Mouse (Mus musculus): ENCODE results near the gene Ovol3.
A peak's percentile ranks its signal among the peaks of the same experiment; 100 is the strongest.
"Not testable (repeated sequence)": the region's sequence is repeated elsewhere in the genome, so short reads cannot be mapped to it uniquely, and the experiment has no call there.

The Ovol3 gene

DNA sequence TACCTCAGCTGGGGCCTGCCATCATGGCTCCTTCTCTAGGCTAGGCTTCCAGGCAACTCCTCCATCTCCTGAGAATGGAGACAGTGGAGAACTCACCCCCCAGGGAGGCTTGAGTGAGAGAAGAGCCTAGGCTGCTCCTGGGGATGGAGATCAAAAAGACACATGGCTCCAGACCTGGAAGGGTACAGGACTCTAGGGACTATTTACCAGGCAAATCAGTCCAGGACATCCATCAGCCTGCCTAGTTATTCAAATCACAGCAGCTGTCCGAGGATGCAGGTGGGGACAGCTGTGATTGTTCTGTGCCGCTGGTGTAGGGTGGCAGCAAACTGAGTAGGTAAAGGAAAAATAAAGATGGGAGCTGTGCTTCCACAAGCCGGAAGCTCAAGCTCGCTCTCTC lies at the start of gene Ovol3:
Gene Ovol3 (minus strand): TSS at position 101 of the 400 bp plus-strand sequence.
- no peak for DNase-seq (ENCODE audit: low read depth, low spot score)

DNA sequence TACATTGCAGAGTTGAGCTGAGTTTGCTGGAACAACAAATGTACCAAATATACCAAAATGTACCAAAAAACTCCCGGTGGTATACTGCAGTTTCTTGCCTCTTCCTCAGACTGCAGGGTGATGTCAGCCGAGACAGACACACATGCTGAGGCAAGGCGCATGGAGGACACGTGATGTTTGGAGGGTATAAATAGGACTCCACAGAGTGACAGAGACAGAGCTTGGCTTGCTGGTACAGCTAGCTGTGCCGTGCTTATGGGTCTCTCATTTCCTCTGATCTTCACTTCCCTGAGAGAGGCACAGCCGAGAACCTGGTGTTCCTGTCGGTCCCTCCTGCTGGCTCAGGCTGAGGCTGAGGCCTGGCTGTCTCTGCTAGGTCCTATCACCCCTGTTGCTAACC lies 47.2 kb upstream of the Ovol3 start:
- no peak for DNase-seq (ENCODE audit: low read depth, low spot score)

DNA sequence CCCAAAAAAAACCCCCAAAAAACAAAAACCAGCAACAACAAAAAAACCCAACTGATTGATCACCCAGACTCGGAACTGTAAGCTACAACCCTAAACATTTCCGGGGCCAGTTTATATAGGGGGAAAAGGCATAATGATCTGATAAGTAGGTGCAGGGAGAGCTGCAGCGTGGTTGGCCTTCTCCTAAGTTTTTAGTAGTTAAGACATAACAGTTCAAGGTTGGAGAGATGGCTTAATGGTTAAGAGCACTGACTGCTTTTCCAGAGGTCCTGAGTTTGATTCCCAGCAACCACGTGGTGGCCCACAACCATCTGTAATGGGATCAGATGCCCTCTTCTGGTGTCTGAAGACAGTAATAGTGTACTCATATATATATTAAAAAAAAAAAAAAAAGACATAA lies 46.0 kb upstream of the Ovol3 start:
- DNase-seq (ENCODE audit: low read depth, low spot score): no peak

DNA sequence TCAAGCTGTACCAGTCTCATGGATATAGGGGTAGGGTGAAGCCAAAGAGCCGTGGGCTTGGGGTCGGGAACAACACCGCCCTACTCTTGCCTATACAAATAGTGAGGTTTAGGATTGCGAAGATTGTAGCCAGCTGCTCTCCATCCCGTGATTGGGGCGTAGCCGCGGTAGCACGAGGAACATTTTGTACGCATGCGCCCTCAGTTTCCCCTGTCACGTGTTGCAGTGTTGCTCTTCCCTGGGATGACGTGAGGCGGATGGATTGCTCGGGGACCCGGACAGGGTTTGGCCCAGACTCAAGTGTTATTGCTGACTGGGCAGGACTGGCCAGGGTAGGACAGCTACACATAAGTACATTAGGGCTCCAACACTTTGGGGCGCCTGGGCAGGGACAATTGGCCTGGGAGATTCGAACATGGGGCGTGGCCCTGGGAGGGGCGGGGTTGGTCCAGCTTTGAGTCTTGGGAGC lies 45.2 kb upstream of the Ovol3 start:
- DNase-seq (ENCODE audit: low read depth, low spot score): peak; percentile 88

DNA sequence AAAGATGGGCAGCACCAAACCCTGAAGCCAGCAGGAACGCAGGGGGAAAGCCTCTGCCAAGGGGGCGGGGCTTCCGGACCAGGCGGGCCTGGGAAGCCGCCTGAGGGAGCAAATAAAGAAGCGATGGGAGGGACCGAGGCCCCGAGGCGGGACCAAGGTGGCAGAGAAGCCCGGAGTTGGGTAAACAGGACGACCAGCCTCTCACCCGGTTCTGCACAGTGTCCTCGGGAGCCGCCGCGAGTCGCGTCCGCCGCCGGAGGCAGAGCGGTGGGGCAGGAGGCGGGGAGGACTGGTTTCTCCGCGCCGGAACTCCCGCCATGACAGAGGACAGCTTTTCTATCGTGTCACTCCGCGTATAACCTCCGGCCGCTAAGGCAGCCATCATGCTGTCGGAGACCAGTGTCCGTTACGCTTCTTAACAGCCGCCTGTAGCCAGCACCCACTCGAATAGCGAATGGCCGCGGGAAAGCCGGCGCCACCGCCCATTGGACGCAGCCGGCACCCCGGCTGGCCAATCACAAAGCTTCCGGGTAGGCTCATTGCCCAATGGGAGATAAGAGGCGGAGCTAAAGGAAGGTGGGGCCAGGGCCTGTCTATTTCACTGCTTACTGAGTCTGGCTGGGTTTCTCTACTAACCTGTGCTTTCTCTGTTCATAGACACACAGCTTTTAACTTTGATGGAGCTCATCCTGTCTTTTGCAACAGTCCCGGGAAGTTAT lies 44.6 kb upstream of the Ovol3 start, which contains the start of the genes Thap8 and Wdr62:
Gene Thap8 (plus strand): TSS at position 144 of the 719 bp plus-strand sequence.
Gene Wdr62 (minus strand): TSS at position 469 of the 719 bp plus-strand sequence.
- DNase-seq (ENCODE audit: low read depth, low spot score): peak; percentile 94

DNA sequence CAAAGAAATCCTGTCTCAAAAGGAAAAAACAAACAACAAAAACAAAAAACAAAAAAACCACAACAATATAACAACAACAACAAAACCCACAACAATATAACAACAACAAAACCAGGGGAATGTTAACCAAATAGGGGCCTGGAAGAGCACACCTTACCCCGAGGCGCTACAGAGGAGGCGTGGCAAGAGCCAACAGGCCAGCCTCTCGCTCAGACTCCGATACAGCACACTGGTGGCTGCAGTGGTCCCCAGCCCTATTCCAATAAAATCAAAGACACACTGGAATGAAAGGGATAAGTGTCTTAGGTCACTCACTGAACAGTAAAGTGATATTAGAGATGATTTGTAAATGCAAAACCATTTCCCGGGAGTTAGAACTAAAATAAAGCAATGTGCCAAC lies 44.0 kb upstream of the Ovol3 start:
- no peak for DNase-seq (ENCODE audit: low read depth, low spot score)

DNA sequence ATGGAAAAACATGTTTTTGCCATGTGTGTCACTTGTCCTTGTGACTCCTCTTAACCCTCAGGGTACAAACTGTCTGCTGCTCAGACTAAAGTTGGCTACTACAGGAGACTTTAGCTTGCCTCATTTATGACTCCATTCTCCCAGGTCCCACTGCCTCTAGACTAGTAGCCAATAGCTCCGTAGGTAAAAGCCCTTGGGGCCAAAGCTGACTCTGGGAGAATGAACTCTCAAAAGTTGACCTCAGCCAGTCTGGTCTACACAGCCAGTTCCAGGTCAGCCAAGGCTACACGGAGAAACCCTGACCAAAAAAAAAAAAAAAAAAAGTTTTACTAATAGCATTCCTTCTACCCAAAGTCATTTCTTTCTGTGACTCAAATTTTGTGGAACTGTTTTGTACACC lies 43.4 kb upstream of the Ovol3 start:
- no peak for DNase-seq (ENCODE audit: low read depth, low spot score)

DNA sequence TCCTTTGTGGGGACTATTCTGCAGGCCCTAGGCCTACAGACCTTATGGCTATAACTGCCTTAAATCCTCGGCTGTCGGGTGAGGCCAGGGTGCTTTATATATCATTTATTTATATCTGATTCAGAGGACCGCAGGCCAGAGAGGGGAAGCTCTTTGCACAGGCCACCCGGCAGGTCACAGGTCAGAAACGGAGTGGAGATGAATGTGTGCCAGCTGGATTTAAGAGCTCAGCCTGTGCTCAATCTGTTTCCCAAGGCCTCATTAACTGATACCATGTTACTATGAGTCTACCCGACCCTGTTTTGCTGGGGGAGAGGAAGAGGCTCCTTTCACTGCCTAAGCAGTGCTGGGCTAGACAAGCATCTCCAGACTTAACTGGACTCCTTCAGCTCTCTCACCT lies 38.9 kb upstream of the Ovol3 start:
- DNase-seq (ENCODE audit: low read depth, low spot score): no peak

DNA sequence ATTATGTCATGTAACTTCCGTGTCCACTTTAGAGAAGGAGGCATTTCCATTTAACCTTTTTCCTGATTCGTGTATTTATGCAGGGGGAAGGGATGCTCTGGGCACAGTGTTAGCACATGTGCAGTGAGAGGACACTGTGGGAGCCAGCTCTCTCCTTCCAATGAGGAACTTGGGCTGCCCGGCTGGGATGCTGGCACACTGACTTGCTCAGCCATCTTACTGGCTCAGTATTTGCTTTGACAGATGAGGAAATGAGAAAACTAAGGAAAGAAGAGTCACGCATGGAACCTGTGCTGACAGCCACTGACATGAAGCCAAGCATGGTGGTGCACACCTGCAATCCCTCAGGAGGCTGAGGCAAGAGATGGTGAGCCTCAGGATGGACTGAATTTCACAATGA lies 34.1 kb upstream of the Ovol3 start:
- no peak for DNase-seq (ENCODE audit: low read depth, low spot score)

DNA sequence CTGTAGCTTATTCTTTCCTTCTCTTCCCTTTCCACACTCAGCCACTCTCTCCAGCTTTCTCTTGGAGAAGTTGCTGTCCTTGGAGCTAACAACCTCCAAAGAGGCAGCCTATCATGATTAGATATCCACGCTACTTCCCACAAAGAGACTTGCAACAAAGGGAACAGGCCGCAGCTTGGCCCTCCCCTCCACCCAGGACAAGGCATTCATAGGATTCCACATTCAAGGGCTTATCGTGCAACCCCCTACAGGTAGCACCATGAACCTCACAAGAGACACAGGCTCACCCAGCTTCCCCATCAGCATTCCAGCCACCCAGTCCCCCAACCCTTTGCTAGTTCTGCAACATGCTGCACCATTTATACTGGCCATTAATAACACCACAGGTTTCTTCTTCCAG lies 31.3 kb upstream of the Ovol3 start:
- DNase-seq (ENCODE audit: low read depth, low spot score): no peak

DNA sequence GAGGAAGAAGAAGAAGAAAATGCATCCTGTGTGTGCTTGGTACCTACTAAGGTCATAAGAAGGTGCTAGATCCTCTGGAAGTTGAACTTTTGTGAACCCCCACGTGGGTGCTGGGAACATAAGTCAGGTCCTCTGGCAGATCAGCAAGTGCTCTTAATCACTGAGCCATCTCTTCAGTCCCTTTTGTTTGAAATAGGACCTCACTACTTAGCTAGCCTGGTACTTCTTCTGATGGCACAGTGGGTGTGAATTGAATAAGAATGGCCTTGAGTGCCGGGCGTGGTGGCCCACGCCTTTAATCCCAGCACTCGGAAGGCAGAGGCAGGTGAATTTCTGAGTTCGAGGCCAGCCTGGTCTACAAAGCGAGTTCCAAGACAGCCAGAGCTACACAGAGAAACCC lies 30.4 kb upstream of the Ovol3 start:
- no peak for DNase-seq (ENCODE audit: low read depth, low spot score)

DNA sequence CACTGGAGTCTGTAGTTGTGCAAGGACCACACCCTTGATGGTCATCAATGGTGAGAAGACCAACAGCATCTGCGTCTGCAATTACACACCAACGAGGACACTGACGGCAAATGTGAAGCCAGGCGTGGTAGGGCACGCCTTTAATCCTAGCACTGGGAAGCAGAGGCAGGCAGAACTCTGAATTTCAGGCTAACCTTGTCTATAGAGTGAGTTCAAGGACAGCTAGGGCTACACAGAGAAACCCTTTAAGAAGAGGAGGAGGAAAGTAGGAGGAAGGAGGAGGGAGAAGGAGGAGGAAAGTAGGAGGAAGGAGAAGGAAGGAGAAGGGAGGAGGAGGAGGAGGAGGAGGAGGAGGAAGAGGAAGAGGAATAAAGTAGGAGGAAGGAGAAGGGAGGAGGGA lies 30.0 kb upstream of the Ovol3 start:
- no peak for DNase-seq (ENCODE audit: low read depth, low spot score)

DNA sequence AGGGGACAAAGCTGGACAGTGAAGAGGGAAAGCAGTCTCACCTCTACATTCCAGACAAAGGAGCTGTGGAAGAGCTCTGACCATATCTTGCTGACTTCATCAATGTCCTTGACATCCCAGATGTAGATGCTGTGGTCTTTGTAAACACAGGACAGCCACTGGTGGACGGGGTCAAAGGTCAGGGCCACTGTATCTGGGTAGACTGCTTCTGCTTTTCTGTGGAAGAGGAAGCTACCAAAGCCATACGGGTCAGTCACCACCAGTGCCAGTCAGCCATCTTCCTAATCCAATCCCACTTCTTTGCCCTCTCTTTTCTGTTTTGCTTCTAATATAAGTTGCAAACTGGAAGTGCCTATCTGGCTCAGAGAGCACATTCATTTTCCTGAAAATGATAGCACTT lies 29.5 kb upstream of the Ovol3 start:
- no peak for DNase-seq (ENCODE audit: low read depth, low spot score)

DNA sequence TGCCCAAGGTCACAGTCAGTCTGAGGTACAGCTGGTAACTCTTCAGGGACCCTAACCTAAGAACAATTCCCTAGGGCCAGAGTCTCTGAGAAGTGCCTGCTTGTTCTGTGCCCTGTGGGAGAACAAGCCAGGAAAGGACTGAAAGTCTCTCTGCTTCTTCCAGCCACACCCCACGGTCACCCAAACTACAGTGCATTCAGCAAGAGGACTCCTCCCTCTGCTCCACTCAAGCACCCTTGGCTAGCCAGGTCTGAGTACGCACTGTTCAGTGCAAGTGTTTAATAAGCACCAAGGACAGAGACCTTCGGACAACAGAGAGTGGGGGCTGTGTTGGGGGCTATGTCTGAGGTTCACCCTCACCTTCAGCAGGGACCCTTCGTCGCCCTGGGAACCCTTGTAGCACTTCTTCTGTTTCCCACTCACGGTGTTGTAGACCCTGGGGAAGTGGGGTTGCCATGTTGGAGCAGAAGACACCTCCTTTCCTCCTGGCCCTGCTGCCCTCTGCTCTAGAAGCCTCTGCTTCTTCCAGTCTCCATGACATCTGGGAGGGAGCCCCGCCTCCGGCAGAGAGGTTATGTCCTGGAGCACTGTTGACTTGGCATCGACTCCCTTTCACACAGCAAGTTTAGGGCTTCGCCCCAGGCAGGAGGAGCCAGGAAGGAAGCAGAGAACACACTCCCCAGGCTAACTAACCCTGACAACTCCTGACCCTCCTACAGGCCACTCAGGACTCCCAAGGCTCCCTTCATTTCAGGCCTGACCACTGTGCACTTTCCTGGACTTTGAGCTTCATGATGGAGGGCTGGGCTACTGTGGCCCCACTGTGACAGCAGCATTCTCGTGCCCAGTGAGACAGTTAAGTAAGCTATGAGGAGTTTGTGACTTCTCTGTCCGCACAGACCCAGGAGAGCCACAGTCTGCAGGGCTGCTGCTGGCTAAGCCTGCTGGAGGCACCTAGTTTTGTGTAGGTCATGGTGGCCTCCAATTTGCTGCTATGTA lies 16.7 kb upstream of the Ovol3 start:
- DNase-seq (ENCODE audit: low read depth, low spot score): no peak

DNA sequence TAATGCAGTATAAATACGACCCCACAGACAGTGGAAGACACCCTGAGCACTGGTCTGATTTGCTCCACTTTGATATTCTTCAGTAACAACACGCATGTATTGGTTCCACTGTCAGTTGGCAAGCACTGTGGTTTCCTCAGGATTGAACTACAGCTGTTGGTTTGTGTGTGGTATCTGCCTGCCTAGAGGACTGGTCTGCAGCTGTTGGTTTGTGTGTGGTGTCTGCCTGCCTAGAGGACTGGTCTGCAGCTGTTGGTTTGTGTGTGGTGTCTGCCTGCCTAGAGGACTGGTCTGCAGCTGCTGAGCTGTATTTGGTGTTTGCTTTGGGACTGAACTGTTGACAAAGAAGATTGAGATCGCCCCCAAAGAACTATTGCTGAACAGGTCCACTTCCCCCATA lies 1.8 kb upstream of the Ovol3 start:
- DNase-seq (ENCODE audit: low read depth, low spot score): not testable (repeated sequence)

DNA sequence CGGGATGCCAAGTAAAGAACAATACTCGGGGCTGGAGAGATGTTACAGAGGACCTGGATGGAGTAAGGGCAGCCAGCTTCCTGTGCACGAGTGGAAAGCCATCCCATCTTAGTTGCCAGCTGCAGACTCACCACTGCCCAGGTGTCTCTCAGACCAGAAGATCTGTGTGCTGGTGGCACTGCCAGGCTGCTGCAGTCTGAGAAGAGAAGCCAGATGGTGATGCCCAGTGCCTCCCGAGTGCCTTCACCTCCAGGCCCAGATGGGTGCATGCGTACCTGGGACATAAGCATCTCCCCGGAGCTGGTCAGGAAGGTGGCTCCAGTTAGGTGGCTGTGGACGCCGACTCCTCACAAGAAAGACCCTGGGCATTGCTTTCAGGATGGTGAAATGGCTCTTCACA lies 434 bp downstream of the Ovol3 start:
- no peak for DNase-seq (ENCODE audit: low read depth, low spot score)

DNA sequence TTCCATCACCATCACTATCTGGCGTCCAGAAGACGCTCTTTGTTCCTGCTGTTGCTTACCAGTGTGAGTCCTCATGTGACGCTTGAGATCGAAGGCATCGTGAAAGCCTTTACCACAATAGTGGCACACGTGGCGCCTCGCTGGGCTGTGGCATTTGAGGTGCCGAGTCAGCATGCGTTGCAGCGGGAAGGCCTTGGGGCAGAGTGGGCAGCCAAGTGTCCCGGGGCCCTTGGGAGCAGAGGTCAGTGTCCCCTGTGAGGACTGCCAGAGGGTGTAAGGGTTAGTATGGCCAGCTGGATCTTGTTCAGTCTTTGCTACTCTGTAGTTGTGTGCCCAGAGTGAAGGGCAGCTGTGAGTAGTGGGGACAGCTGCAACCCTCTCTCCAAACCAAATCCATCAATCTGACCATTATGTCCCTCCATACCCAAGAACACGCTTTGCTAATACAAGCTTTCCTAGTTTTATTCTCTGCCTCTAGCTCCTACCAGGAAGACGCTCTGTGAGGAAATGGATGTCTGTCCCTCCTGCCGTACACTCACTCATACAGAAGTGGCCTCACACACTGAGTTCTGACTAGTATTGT lies 1.2 kb downstream of the Ovol3 start:
- DNase-seq (ENCODE audit: low read depth, low spot score): no peak

DNA sequence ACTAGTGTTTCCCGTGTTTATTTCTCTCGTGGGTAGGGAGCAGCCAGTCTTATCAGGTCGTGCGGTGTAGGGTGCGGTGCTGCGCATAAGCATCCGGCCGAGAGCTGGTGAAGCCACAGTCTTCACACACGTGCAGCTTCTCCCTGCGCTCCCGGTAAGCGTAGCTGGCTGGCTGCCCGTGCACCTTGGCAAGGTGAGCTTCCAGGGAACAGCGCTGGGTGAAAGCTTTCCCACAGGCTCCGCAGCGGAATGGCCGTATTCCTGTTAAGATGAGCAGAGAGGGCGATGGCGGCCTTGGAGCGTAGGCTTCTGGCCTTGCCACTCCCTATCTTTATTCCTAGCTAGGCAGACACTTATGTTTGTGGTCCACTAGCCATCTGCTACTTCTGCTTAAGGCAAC lies 2.1 kb downstream of the Ovol3 start:
- no peak for DNase-seq (ENCODE audit: low read depth, low spot score)

DNA sequence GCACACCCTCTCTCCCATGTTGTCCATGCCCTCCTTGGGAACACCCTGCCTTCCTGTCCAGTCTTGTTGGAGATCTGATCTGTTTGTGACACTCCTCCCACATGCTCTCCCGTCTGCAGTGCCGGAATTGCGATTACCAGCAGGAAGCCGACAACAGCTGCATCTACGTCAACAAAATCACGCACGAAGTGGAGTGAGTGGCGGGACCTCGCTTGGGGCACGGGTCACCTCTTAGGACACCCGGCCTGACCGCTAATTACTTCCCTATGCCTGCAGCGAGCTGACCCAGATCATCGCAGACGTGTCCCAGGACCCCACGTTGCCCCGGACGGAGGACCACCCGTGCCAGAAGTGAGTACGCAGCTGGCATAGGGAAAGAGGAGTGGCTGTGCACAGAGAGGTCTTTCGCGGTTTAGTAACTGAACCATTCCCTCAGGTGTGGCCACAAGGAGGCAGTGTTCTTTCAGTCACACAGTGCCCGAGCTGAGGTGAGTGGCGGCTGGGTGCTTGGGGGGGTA lies 2.8 kb downstream of the Ovol3 start:
- peak; percentile 71 for DNase-seq (ENCODE audit: low read depth, low spot score)

DNA sequence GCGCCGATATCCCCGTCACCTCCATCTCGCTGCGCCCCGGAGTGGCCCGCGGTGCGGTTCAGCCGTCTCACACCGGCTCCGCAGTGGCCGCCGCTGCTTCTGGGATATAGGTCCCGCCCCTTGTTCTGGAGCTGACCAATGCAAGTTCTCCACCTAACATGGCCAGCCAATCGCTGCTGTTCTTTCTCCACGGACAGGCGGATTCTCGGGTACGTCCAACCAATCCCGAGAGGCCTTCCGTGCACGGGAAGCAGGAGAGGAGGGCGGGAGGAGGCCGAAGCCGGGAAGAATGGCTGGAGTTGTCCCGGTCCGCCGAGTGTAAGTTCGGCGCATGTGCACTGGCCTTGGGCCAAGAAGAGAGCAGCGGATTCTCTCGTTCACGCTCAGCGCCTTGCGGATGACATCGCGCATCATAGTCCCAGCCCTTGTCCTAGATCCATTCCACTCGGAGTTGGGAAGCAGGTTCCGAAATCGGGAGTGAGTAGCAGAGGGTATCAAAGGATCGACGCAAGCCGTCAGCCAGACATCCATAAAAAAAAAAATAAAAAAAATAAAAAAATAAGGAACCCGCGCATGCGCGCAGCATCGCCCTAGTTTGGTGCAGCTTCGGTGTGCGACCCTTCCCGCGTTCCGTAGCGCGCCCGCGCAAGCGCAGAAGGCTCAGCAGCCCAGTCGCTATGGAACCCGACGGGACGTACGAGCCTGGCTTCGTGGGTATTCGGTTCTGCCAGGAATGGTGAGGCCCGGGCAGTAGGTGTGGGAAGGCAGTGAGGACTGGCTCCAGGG lies 3.7 kb downstream of the Ovol3 start, which contains the start of the genes Polr2i and Tbcb:
Gene Polr2i (plus strand): TSS at position 280 of the 786 bp plus-strand sequence.
Gene Tbcb (minus strand): TSS at position 604 of the 786 bp plus-strand sequence.
- peak; percentile 99 for DNase-seq (ENCODE audit: low read depth, low spot score)

DNA sequence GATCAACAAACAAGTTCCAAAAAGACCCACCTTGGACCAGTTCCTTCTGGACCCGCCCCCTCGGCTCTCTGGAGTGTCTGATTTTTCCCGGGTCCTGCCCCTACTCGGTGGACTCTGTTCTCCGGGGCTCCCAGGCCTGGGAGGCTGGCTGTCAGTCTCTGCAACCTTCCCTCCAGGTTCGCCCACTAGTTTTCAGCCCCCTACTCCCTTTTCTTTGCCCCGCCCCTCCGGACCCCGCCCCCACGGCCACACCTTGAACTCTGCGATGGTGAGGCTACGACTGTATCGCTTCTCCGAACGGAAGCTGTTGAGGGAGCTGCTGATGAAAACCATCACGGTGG lies 4.2 kb downstream of the Ovol3 start:
- no peak for DNase-seq (ENCODE audit: low read depth, low spot score)
